Mouse (Mus musculus) erythroblast, embryonic 14.5 days (primary cell): ENCODE results near the gene Gsk3b.

Experiments
- GATA1 ChIP-seq: IDR thresholded peaks from 2 replicates; pipeline ENCODE4 v1.6.1; 2012; ENCODE audit warnings: low read length, inconsistent platforms, mixed read lengths
- TAL1 ChIP-seq: IDR thresholded peaks from 3 replicates; pipeline ENCODE4 v1.6.1; 2012; ENCODE audit warnings: low read length, inconsistent platforms, mixed read lengths

DNA sequence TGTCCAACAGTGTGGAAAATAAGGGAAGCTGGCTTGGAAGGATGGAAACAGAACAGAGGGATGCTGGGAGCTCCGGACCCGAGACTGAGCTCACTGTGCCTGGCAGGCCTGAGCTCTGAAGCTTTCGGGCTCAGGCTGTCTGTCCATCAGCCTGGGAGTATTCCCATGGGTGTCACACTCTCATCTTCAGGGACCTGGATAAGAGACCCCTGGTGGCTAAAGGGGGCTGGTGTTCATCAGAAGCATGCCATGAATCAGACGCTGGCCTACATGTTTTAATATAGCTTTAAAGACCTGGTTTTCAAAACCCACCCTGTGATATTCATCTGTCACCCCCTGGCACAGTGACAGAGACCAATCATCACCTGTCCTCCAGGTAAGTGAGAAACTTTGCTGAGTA is 166.3 kb downstream of the Gsk3b start:
- TF ChIP-seq TAL1 (no peak), GATA1 (no peak)
